Mouse (Mus musculus) MEL (cell line): ENCODE data around the gene Tomm34. TPM values are rescaled to one million over a fixed set of nuclear protein-coding genes. Genes with fewer than 3 reads are reported as not detected.
A peak's percentile ranks its signal among the peaks of the same experiment; 100 is the strongest.

ENCODE experiments used
- DNase-seq: peaks from one replicate; pipeline ENCODE4 v3.0.0; 2011; ENCODE audit warnings: low read depth, low spot score
- H3K27ac ChIP-seq: 2 replicates; pipeline ENCODE4 v1.5.1; 2012; ENCODE audit warnings: low read depth, mild to moderate bottlenecking, control low read depth, low read length, moderate library complexity; ENCODE audit not compliant: control insufficient read depth
- H3K27me3 ChIP-seq, 2 experiments: fragments of 150-350 bp in 1 of 2; sonication (generic) in 1 of 2; 2 replicates each; pipeline ENCODE4 v1.6.1; 2012; ENCODE audit warnings: low read length in 2 of 2, mild to moderate bottlenecking in 2 of 2, improper control_type of control experiment in 1 of 2, moderate library complexity in 1 of 2; ENCODE audit not compliant: insufficient read depth in 2 of 2, control insufficient read depth in 1 of 2
- H3K36me3 ChIP-seq, 2 experiments: 2 replicates each; pipeline ENCODE4 v1.6.1; 2012 to 2014; ENCODE audit warnings: low read length in 2 of 2, improper control_type of control experiment in 1 of 2, inconsistent platforms in 1 of 2, mild to moderate bottlenecking in 1 of 2; ENCODE audit not compliant: insufficient read depth in 2 of 2, control insufficient read depth in 1 of 2
- H3K4me1 ChIP-seq, 2 experiments: fragments of 150-350 bp in 1 of 2; sonication (generic) in 1 of 2; 2 replicates each; pipeline ENCODE4 v1.6.1; 2012; ENCODE audit warnings: low read length in 2 of 2, improper control_type of control experiment in 1 of 2, mild to moderate bottlenecking in 1 of 2; ENCODE audit not compliant: insufficient read depth in 2 of 2, control insufficient read depth in 1 of 2
- H3K4me3 ChIP-seq, 2 experiments: fragments of 150-350 bp in 1 of 2; sonication (generic) in 1 of 2; 2 replicates each; pipeline ENCODE4 v1.5.1; 2012; ENCODE audit warnings: low read depth in 2 of 2, low read length in 2 of 2, mild to moderate bottlenecking in 2 of 2, moderate library complexity in 2 of 2, control low read depth in 1 of 2, improper control_type of control experiment in 1 of 2; ENCODE audit not compliant: control insufficient read depth in 1 of 2, insufficient read depth in 1 of 2
- H3K79me2 ChIP-seq: 2 replicates; pipeline ENCODE4 v1.6.1; 2012; ENCODE audit warnings: mild to moderate bottlenecking, low read length, moderate library complexity; ENCODE audit not compliant: control insufficient read depth, poor library complexity, insufficient read depth
- H3K9ac ChIP-seq: 2 replicates; pipeline ENCODE4 v1.6.1; 2012; ENCODE audit warnings: low read depth, mild to moderate bottlenecking, control low read depth, low read length, moderate library complexity; ENCODE audit not compliant: control insufficient read depth, poor library complexity, severe bottlenecking
- H3K9me3 ChIP-seq: fragments of 150-350 bp; sonication (generic); replicated peaks from 2 replicates; pipeline ENCODE4 v1.6.1; 2012; ENCODE audit warnings: mild to moderate bottlenecking, low read length, improper control_type of control experiment, moderate library complexity; ENCODE audit not compliant: insufficient read depth
- CTCF ChIP-seq, 3 experiments: IDR thresholded peaks in 2 of 3; conservative IDR thresholded peaks in 1 of 3; 2 replicates each; pipeline ENCODE4 v1.5.1; 2011 to 2012; ENCODE audit warnings: low read length in 3 of 3, low read depth in 2 of 3, mild to moderate bottlenecking in 2 of 3, improper control_type of control experiment in 1 of 3, inconsistent platforms in 1 of 3, mixed read lengths in 1 of 3, moderate library complexity in 1 of 3; ENCODE audit not compliant: control insufficient read depth in 1 of 3, insufficient read depth in 1 of 3, poor library complexity in 1 of 3, severe bottlenecking in 1 of 3
- EP300 ChIP-seq, 2 experiments: IDR thresholded peaks; 2 replicates each; pipeline ENCODE4 v1.6.1; 2011; ENCODE audit warnings: improper control_type of control experiment in 2 of 2, low read length in 2 of 2, low read depth in 1 of 2, mild to moderate bottlenecking in 1 of 2
- GATA1 ChIP-seq: IDR thresholded peaks from 2 replicates; pipeline ENCODE4 v1.6.1; 2011; ENCODE audit warnings: low read depth, low read length, improper control_type of control experiment
- HCFC1 ChIP-seq: IDR thresholded peaks from 2 replicates; pipeline ENCODE4 v1.6.1; 2012; ENCODE audit warnings: low read depth, mild to moderate bottlenecking, inconsistent platforms, low read length, improper control_type of control experiment, moderate library complexity
- JUND ChIP-seq: IDR thresholded peaks from 2 replicates; pipeline ENCODE4 v1.6.1; 2011; ENCODE audit warnings: low read depth, mild to moderate bottlenecking, improper control_type of control experiment, low read length
- MXI1 ChIP-seq: IDR thresholded peaks from 2 replicates; pipeline ENCODE4 v1.6.1; 2011; ENCODE audit warnings: mild to moderate bottlenecking, low read depth, low read length, improper control_type of control experiment
- NELFE ChIP-seq: IDR thresholded peaks from 2 replicates; pipeline ENCODE4 v1.6.1; 2011; ENCODE audit warnings: low read depth, low read length, improper control_type of control experiment
- NRF1 ChIP-seq: IDR thresholded peaks from 2 replicates; pipeline ENCODE4 v1.6.1; 2014; ENCODE audit warnings: low read depth, mild to moderate bottlenecking, inconsistent platforms, low read length, improper control_type of control experiment, moderate library complexity; ENCODE audit not compliant: poor library complexity, insufficient read depth, severe bottlenecking
- POLR2A ChIP-seq, 2 experiments: IDR thresholded peaks; 2 replicates each; pipeline ENCODE4 v1.6.1; 2011 to 2012; ENCODE audit warnings: low read length in 2 of 2, mild to moderate bottlenecking in 2 of 2, control low read depth in 1 of 2, improper control_type of control experiment in 1 of 2, low read depth in 1 of 2, moderate library complexity in 1 of 2; ENCODE audit not compliant: control insufficient read depth in 1 of 2, insufficient read depth in 1 of 2, poor library complexity in 1 of 2
- POLR2AphosphoS5 ChIP-seq: IDR thresholded peaks from 2 replicates; pipeline ENCODE4 v1.6.1; 2012; ENCODE audit warnings: low read depth, borderline replicate concordance, mild to moderate bottlenecking, inconsistent platforms, low read length, moderate library complexity, mixed read lengths
- RAD21 ChIP-seq: IDR thresholded peaks from 2 replicates; pipeline ENCODE4 v1.6.1; 2011; ENCODE audit warnings: mild to moderate bottlenecking, low read depth, low read length, improper control_type of control experiment
- RCOR1 ChIP-seq: IDR thresholded peaks from 2 replicates; pipeline ENCODE4 v1.6.1; 2012; ENCODE audit warnings: low read depth, mild to moderate bottlenecking, inconsistent platforms, low read length, improper control_type of control experiment
- SMC3 ChIP-seq: IDR thresholded peaks from 2 replicates; pipeline ENCODE4 v1.6.1; 2011; ENCODE audit warnings: low read depth, low read length, improper control_type of control experiment
- TAL1 ChIP-seq: IDR thresholded peaks from 2 replicates; pipeline ENCODE4 v1.6.1; 2012; ENCODE audit warnings: mild to moderate bottlenecking, inconsistent platforms, low read length, moderate library complexity, mixed read lengths
- ZC3H11A ChIP-seq: IDR thresholded peaks from 2 replicates; pipeline ENCODE4 v1.6.1; 2012; ENCODE audit warnings: low read depth, mild to moderate bottlenecking, inconsistent platforms, low read length, improper control_type of control experiment
- ZMIZ1 ChIP-seq: IDR thresholded peaks from 2 replicates; pipeline ENCODE4 v1.6.1; 2012; ENCODE audit warnings: low read depth, mild to moderate bottlenecking, inconsistent platforms, low read length, improper control_type of control experiment, moderate library complexity
- ZNF384 ChIP-seq: IDR thresholded peaks from 2 replicates; pipeline ENCODE4 v1.6.1; 2012; ENCODE audit warnings: low read depth, mild to moderate bottlenecking, inconsistent platforms, low read length, improper control_type of control experiment
- polyA plus RNA-seq, 2 experiments: library from polyadenylated mRNA; stranded (reverse) in 1 of 2; unstranded in 1 of 2; fragments of >175 nt in 1 of 2; fragments of >200 nt in 1 of 2; gene quantifications; 2 replicates each; pipeline versions ENCODE4 v1.2.1 to v1.2.4; 2012; ENCODE audit warnings: low replicate concordance in 2 of 2, low read depth in 1 of 2; ENCODE audit not compliant: insufficient read length in 2 of 2, insufficient read depth in 1 of 2, missing spikeins in 1 of 2
- total RNA-seq: library from RNA; depleted of rRNA; stranded (reverse); fragments of 300-350 nt; gene quantifications from 2 replicates; pipeline ENCODE4 v1.2.3, GENCODE M21; 2012

Gene Tomm34
- total and polyA plus RNA-seq, 3 experiments: 38.9 to 48.7 TPM; not detected in 1

DNA sequence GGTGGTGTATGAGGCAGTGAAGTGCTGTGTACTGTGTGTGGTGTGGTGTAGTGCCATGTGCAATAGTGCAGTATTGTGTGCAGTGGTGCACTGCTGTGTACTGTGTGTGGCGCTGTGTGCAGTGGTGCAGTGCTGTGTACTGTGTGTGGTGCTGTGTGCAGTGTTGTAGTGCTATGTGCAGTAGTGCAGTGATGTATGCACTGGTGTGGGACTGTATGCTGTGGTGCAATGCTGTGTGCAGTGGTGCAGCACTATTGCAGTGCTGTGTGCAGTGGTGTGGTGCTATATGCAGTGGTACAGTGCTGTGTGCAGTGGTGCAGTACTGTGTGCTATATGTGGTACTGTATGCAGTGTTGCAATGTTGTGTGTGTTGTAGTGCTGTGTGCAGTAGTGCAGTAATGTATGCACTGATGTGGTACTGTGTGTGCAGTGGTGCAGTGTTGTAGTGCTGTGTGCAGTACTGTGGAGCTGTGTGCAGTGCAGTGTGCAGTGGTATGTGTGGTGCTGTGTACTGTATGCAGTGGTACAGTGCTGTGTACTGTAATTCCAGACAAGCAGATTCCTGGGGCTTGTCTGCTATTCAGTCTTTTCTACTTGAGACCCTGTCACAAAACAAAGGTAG, 32.5 kb downstream of the Tomm34 start:
- Histone ChIP-seq H3K27ac (no peak overlapping the region), H3K36me3 (no peaks in the 10 kb centered on the region), H3K4me3 (no peak overlapping the region), H3K27me3 (no peaks in the 10 kb centered on the region), H3K9ac (no peak overlapping the region), H3K79me2 (no peaks in the 10 kb centered on the region), H3K9me3 (no peaks in the 10 kb centered on the region), H3K4me1 (no peaks in the 10 kb centered on the region)
- no peak for DNase-seq
- no peak for TF ChIP-seq NRF1
- no peak for TF ChIP-seq HCFC1
- peak; percentile 81; the same call in 1 of the 2 replicates for TF ChIP-seq POLR2AphosphoS5
- no peak for TF ChIP-seq RCOR1
- no peak for TF ChIP-seq GATA1
- no peak for TF ChIP-seq MXI1
- no peak for TF ChIP-seq ZNF384
- TF ChIP-seq NELFE: no peak

DNA sequence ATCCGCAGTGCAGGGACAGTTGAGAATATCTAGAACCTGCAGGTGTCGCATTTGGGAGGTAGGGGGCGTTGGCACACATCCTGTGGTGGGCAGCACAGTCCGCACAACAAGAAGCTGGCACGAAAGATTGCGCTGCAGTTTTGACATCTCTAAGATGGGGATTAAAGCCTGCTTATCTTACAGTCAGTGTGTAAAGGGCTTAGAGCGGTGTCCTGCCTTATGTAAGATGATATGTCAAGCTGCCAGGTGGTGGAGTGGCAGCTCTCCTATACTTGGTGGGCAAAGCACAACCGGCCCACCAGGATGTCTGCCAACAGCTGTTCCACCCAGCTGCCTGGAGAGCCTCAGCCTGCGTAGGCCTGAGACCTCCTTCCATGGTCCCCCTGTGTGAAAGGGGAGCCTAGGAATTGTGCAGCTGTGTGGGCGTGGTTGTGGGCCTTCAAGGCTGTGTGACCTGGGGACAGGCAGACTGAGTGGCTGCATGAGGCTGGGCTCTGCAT, 34.4 kb downstream of the Tomm34 start:
- peak; percentile 39 for TF ChIP-seq SMC3
- TF ChIP-seq RAD21: peak; percentile 24
- no peak for TF ChIP-seq JUND
- TF ChIP-seq CTCF (IDR thresholded peaks at IDR 0.05 in 2 of 3, conservative IDR thresholded peaks at IDR 0.05 in 1 of 3; ENCODE audit: control insufficient read depth in 1 of 3, insufficient read depth in 1 of 3, low read depth in 2 of 3, low read length in 3 of 3, poor library complexity in 1 of 3, severe bottlenecking in 1 of 3): peak; percentile 46 to 58 (median 54)
- TF ChIP-seq ZC3H11A: peak; percentile 20; the same call in 1 of the 2 replicates
- TF ChIP-seq POLR2A (IDR thresholded peaks at IDR 0.05; ENCODE audit: control insufficient read depth in 1 of 2, insufficient read depth in 1 of 2, low read depth in 1 of 2, low read length in 2 of 2, poor library complexity in 1 of 2): no peak
- TF ChIP-seq TAL1: 0 out of 2 replicates have a peak, but pooled peaks have one; percentile 33
- peak in 1 of 2 experiments; percentile 59; a peak in 2 of 4 replicates for TF ChIP-seq EP300 (IDR thresholded peaks at IDR 0.05; ENCODE audit: low read depth in 1 of 2, low read length in 2 of 2)
- no peak for TF ChIP-seq ZMIZ1
- peak; percentile 54 for DNase-seq

More for the DNA sequence above, 34.4 kb downstream of the Tomm34 start:
- H3K79me2 ChIP-seq: no peaks in the 10 kb centered on the region
- no peaks in the 10 kb centered on the region for H3K27me3 ChIP-seq
- no peaks in the 10 kb centered on the region for H3K9me3 ChIP-seq
- no peak overlapping the region for H3K4me3 ChIP-seq
- H3K36me3 ChIP-seq: no peaks in the 10 kb centered on the region
- H3K4me1 ChIP-seq: no peaks in the 10 kb centered on the region
- H3K27ac ChIP-seq: no peak overlapping the region
- no peak overlapping the region for H3K9ac ChIP-seq
